In genomic region chr6:85137217-85138035, GRCm38 (mm10) we compare ENCODE assay signal across 8 mouse cellular contexts. TPM values are rescaled to one million over a fixed set of nuclear protein-coding genes. Genes with fewer than 3 reads are reported as not detected.
A peak's percentile ranks its signal among the peaks of the same experiment; 100 is the strongest.
DNase-seq lines count a peak whose midpoint lies in the region; ATAC-seq and TF ChIP-seq lines count a peak whose summit lies in the region.

TSS of gene Spr (minus strand) at chr6:85137766.

- H3K9ac ChIP-seq in hindbrain, embryonic 14.5 days = peak within 1 kb of the TSS; percentile 71

- TF ChIP-seq CTCF in Patski (IDR thresholded peaks at IDR 0.05) = peak; percentile 92

- H3K27ac ChIP-seq in hindbrain, embryonic 14.5 days = peak within 1 kb of the TSS; percentile 81

- under 1% methylated on average over 49 of the region's 49 CpGs for WGBS in hindbrain, embryonic 14.5 days

- no peaks in the 10 kb centered on the region for H3K9me3 ChIP-seq in hindbrain, embryonic 14.5 days (ENCODE audit: control insufficient read depth, low read length)

- H3K27me3 ChIP-seq in Patski = no peaks in the 10 kb centered on the region
- H3K27me3 ChIP-seq in hindbrain, embryonic 14.5 days (ENCODE audit: control insufficient read depth, insufficient read depth, low read length) = no peaks in the 10 kb centered on the region

- H3K4me1 ChIP-seq in hindbrain, embryonic 14.5 days (replicated peaks; ENCODE audit: control insufficient read depth, insufficient read depth, low read length) = no peaks in the 10 kb centered on the region

- H3K4me3 ChIP-seq in hindbrain, embryonic 14.5 days (replicated peaks; ENCODE audit: low read length) = peak within 1 kb of the TSS; percentile 71

- POLR2A ChIA-PET in Patski (lab: Charles Lee) = interaction anchor here (0.9 kb wide), 1 partner anchor 100 kb away, joined by 3 read pairs; no protein-coding TSS in a partner anchor

- CTCF ChIA-PET in Patski (lab: Charles Lee) = interaction anchor here (0.8 to 2.4 kb wide), 8 partner anchors 13 to 513 kb away, joined by 3 to 10 read pairs (median 4); no protein-coding TSS in a partner anchor

- no peaks in the 10 kb centered on the region for H3K36me3 ChIP-seq in hindbrain, embryonic 14.5 days (replicated peaks; ENCODE audit: control insufficient read depth, insufficient read depth)

- in situ Hi-C loops in Patski (cut with MboI; ENCODE audit: low pct_unique_long_range_greater_than_20kb) = no loop called here

- ATAC-seq in Patski = peak; percentile 71
- ATAC-seq in hindbrain, embryonic 14.5 days (ENCODE audit: low FRiP score) = peak; percentile 86

- H3K4me2 ChIP-seq in hindbrain, embryonic 14.5 days (replicated peaks) = peak within 1 kb of the TSS; percentile 67

- DNase-seq in Patski (ENCODE audit: low read depth, low spot score) = no peak
- DNase-seq in cerebellum, postnatal 14 days = peak; percentile 89
- DNase-seq in frontal cortex, postnatal 25 days (ENCODE audit: low spot score in 2 of 2) = peak; percentile 65 to 74
- DNase-seq in hindbrain, embryonic 14.5 days (ENCODE audit: low spot score) = peak; percentile 81
- DNase-seq in layer of hippocampus, postnatal 36 days = peak; percentile 89 to 90
- peak; percentile 97 for DNase-seq in lung, postnatal 36 days
- DNase-seq in retina, postnatal 1 day = peak; percentile 94
- peak; percentile 90 to 91 for DNase-seq in urinary bladder, adult 18-20 months (ENCODE audit: low spot score in 2 of 2)

RNA-seq across cellular contexts. Expression of gene Spr, which starts in this region (rescaled TPM):
- polyA plus RNA-seq in Patski (2021) = 73.1 TPM
- polyA plus RNA-seq in hindbrain, embryonic 14.5 days (2014; fragmentation: Nextera tagmentation; extraction: Ambion mirVana) = 38.2 and 42.7 TPM in 2 replicates
- 10 to 100 TPM; 48.7 to 52.6 TPM for total RNA-seq in layer of hippocampus, postnatal 36 days (2021)
